Mouse (Mus musculus): Measurements from ENCODE around the gene Ptpn1. TPM values are rescaled to one million over a fixed set of nuclear protein-coding genes. Genes with fewer than 3 reads are reported as not detected.

Gene Ptpn1
- total and polyA plus RNA-seq, 3 experiments: 69.8 to 131 (median 77.6) TPM

- no peak overlapping the region for H3K27ac ChIP-seq (ENCODE audit: insufficient read depth, low read depth)
- H3K4me3 ChIP-seq (replicated peaks in 1 of 3; ENCODE audit: low read depth in 2 of 3, low read length in 2 of 3, poor library complexity in 1 of 3): no peak overlapping the region
- no peak overlapping the region for H3K4me2 ChIP-seq (ENCODE audit: insufficient read depth, low read depth, poor library complexity, severe bottlenecking)
- H3K9ac ChIP-seq (ENCODE audit: insufficient read depth, low read depth): no peak overlapping the region
- dilution Hi-C loops (cut with MboI; ENCODE audit: extremely low pct_ligation_motif_present, extremely low pct_unique_long_range_greater_than_20kb, low sequenced_read_pairs) (no loop called here), in situ Hi-C loops (cut with MboI; ENCODE audit: low pct_ligation_motif_present, low pct_unique_long_range_greater_than_20kb, low sequenced_read_pairs) (no loop called here)
- no peaks in the 10 kb centered on the region for H3K36me3 ChIP-seq (replicated peaks in 1 of 2; ENCODE audit: control insufficient read depth in 1 of 2, insufficient read depth in 1 of 2, low read length in 1 of 2)
- peaks cover 21% of the 10 kb centered on the region for H3K9me3 ChIP-seq (replicated peaks; ENCODE audit: low read length)
- peaks cover 21 to 34% of the 10 kb centered on the region in 2 experiments for H3K4me1 ChIP-seq (ENCODE audit: control insufficient read depth in 1 of 2, insufficient read depth in 2 of 2)
- no peak for DNase-seq (ENCODE audit: extremely low read depth)
- H3K79me2 ChIP-seq (replicated peaks; ENCODE audit: control insufficient read depth, extremely low read depth, insufficient read depth, poor library complexity, severe bottlenecking): no peaks in the 10 kb centered on the region
- TF ChIP-seq MAX (IDR thresholded peaks at IDR 0.05; ENCODE audit: low read length) (no peak), BHLHE40 (IDR thresholded peaks at IDR 0.05; ENCODE audit: low read depth, low read length) (peak; percentile 27; the same call in 1 of the 2 replicates)
- H3K27me3 ChIP-seq (replicated peaks): peaks cover 21% of the 10 kb centered on the region
Measured at GRCm38 (mm10) chr2:168003431-168003830, 71.6 kb downstream of the Ptpn1 start.

- Histone ChIP-seq H3K4me2 (ENCODE audit: insufficient read depth, low read depth, poor library complexity, severe bottlenecking) (no peak overlapping the region), H3K79me2 (replicated peaks; ENCODE audit: control insufficient read depth, extremely low read depth, insufficient read depth, poor library complexity, severe bottlenecking) (no peaks in the 10 kb centered on the region), H3K27ac (ENCODE audit: insufficient read depth, low read depth) (no peak overlapping the region), H3K4me1 (ENCODE audit: control insufficient read depth in 1 of 2, insufficient read depth in 2 of 2) (peaks cover 21 to 34% of the 10 kb centered on the region in 2 experiments), H3K27me3 (replicated peaks) (peaks cover 23% of the 10 kb centered on the region), H3K9me3 (replicated peaks; ENCODE audit: low read length) (peaks cover 21% of the 10 kb centered on the region), H3K4me3 (replicated peaks in 1 of 3; ENCODE audit: low read depth in 2 of 3, low read length in 2 of 3, poor library complexity in 1 of 3) (no peak overlapping the region), H3K9ac (ENCODE audit: insufficient read depth, low read depth) (no peak overlapping the region), H3K36me3 (replicated peaks in 1 of 2; ENCODE audit: control insufficient read depth in 1 of 2, insufficient read depth in 1 of 2, low read length in 1 of 2) (no peaks in the 10 kb centered on the region)
- no peak for DNase-seq (ENCODE audit: extremely low read depth)
- dilution Hi-C loops (cut with MboI; ENCODE audit: extremely low pct_ligation_motif_present, extremely low pct_unique_long_range_greater_than_20kb, low sequenced_read_pairs) (no loop called here), in situ Hi-C loops (cut with MboI; ENCODE audit: low pct_ligation_motif_present, low pct_unique_long_range_greater_than_20kb, low sequenced_read_pairs) (no loop called here)
- TF ChIP-seq CTCF (conservative IDR thresholded peaks at IDR 0.05 in 1 of 2, IDR thresholded peaks at IDR 0.05 in 1 of 2; ENCODE audit: low read depth in 2 of 2, low read length in 2 of 2) (peak; percentile 44 to 45; a peak in 3 of 4 replicates), SMC3 (IDR thresholded peaks at IDR 0.05; ENCODE audit: low read depth, low read length) (0 out of 2 replicates have a peak, but pooled peaks have one; percentile 3), ELF1 (IDR thresholded peaks at IDR 0.05; ENCODE audit: low read depth, low read length) (no peak)
Measured at GRCm38 (mm10) chr2:168004369-168004768, 72.5 kb downstream of the Ptpn1 start.

- Histone ChIP-seq H3K27ac (ENCODE audit: insufficient read depth, low read depth) (no peak overlapping the region), H3K4me1 (ENCODE audit: control insufficient read depth in 1 of 2, insufficient read depth in 2 of 2) (peaks cover 21 to 38% of the 10 kb centered on the region in 2 experiments), H3K4me3 (replicated peaks in 1 of 3; ENCODE audit: low read depth in 2 of 3, low read length in 2 of 3, poor library complexity in 1 of 3) (no peak overlapping the region), H3K9ac (ENCODE audit: insufficient read depth, low read depth) (no peak overlapping the region), H3K27me3 (replicated peaks) (peaks cover 19% of the 10 kb centered on the region), H3K9me3 (replicated peaks; ENCODE audit: low read length) (peaks cover 20% of the 10 kb centered on the region), H3K79me2 (replicated peaks; ENCODE audit: control insufficient read depth, extremely low read depth, insufficient read depth, poor library complexity, severe bottlenecking) (no peaks in the 10 kb centered on the region), H3K36me3 (replicated peaks in 1 of 2; ENCODE audit: control insufficient read depth in 1 of 2, insufficient read depth in 1 of 2, low read length in 1 of 2) (no peaks in the 10 kb centered on the region), H3K4me2 (ENCODE audit: insufficient read depth, low read depth, poor library complexity, severe bottlenecking) (no peak overlapping the region)
- in situ Hi-C loops (cut with MboI; ENCODE audit: low pct_ligation_motif_present, low pct_unique_long_range_greater_than_20kb, low sequenced_read_pairs) (no loop called here), dilution Hi-C loops (cut with MboI; ENCODE audit: extremely low pct_ligation_motif_present, extremely low pct_unique_long_range_greater_than_20kb, low sequenced_read_pairs) (no loop called here)
- no peak for DNase-seq (ENCODE audit: extremely low read depth)
- TF ChIP-seq KAT2A (IDR thresholded peaks at IDR 0.05; ENCODE audit: insufficient replicate concordance, low read length): no peak
- TF ChIP-seq SMC3 (IDR thresholded peaks at IDR 0.05; ENCODE audit: low read depth, low read length): no peak
- TF ChIP-seq SIN3A (IDR thresholded peaks at IDR 0.05; ENCODE audit: low read length): no peak
- no peak for TF ChIP-seq ZC3H11A (IDR thresholded peaks at IDR 0.05; ENCODE audit: low read depth, low read length)
- TF ChIP-seq PAX5 (IDR thresholded peaks at IDR 0.05; ENCODE audit: low read length): no peak
- no peak for TF ChIP-seq E2F4 (IDR thresholded peaks at IDR 0.05; ENCODE audit: insufficient replicate concordance, low read depth, low read length)
- TF ChIP-seq EP300 (IDR thresholded peaks at IDR 0.05; ENCODE audit: low read length): no peak
- no peak for TF ChIP-seq CHD2 (IDR thresholded peaks at IDR 0.05; ENCODE audit: low read length)
- TF ChIP-seq ZKSCAN1 (IDR thresholded peaks at IDR 0.05; ENCODE audit: borderline replicate concordance, low read depth, low read length): no peak
- TF ChIP-seq CHD1 (IDR thresholded peaks at IDR 0.05; ENCODE audit: low read depth, low read length): no peak
- no peak for TF ChIP-seq NRF1 (IDR thresholded peaks at IDR 0.05; ENCODE audit: low read depth, low read length)
- no peak for TF ChIP-seq UBTF (IDR thresholded peaks at IDR 0.05; ENCODE audit: low read depth, low read length)
- TF ChIP-seq ETS1 (conservative IDR thresholded peaks at IDR 0.05; ENCODE audit: low read depth, low read length): no peak
- no peak for TF ChIP-seq JUN (IDR thresholded peaks at IDR 0.05; ENCODE audit: insufficient read depth, low read depth, low read length)
Measured at GRCm38 (mm10) chr2:168005005-168005404, 73.1 kb downstream of the Ptpn1 start.

Data from CH12.LX (cell line).